ENCODE assay signal across 9 mouse cellular contexts in genomic region chr2:153426931-153427330, GRCm38 (mm10).
DNase-seq lines count a peak whose midpoint lies in the region; ATAC-seq and TF ChIP-seq lines count a peak whose summit lies in the region.
"Had no signal": no experiment of that assay in that cellular context is flagged by ENCODE, and none has a peak within 500 bp of the region (broad histone marks: within the 10 kb centered on the region; RNA-seq: fewer than 3 reads in every experiment).

No protein-coding gene starts in this region.

- TF ChIP-seq POLR2A in thymus, adult 2 months (IDR thresholded peaks at IDR 0.05; ENCODE audit: control insufficient read depth, extremely low read depth, insufficient read depth, low read length, poor library complexity) = no peak

- 0 out of 2 replicates have a peak, but pooled peaks have one; percentile 11 for ATAC-seq in intestine, embryonic 15.5 days
- no peak for ATAC-seq in midbrain, embryonic 14.5 days (ENCODE audit: low FRiP score, low TSS enrichment)

- H3K4me3 ChIP-seq in heart, embryonic 10.5 days = no peak overlapping the region
- no peak overlapping the region for H3K4me3 ChIP-seq in intestine, embryonic 15.5 days (replicated peaks)
- no peak overlapping the region for H3K4me3 ChIP-seq in midbrain, embryonic 14.5 days (replicated peaks; ENCODE audit: low read depth, low read length)
- H3K4me3 ChIP-seq in thymus, adult 2 months (ENCODE audit: control insufficient read depth, insufficient read depth, low read length) = no peak overlapping the region

- H3K9ac ChIP-seq in intestine, embryonic 15.5 days = no peak overlapping the region
- H3K9ac ChIP-seq in midbrain, embryonic 14.5 days (replicated peaks; ENCODE audit: low read length) = no peak overlapping the region

- peak; percentile 89 for DNase-seq in heart, embryonic 10.5 days (ENCODE audit: low spot score)
- DNase-seq in heart, postnatal 10 days = no peak
- DNase-seq in embryo, embryonic 11 days = peak; percentile 68
- no peak for DNase-seq in midbrain, embryonic 14.5 days
- no peak for DNase-seq in right cerebral cortex, postnatal 36 days (ENCODE audit: low spot score in 2 of 2)
- DNase-seq in layer of hippocampus, adult 11-12 months (ENCODE audit: low spot score) = no peak
- no peak for DNase-seq in thymus, adult 2 months
- DNase-seq: heart, postnatal 14 days had no signal

- intact Hi-C loops in heart, postnatal 10 days (cut with DNase I) = no loop called here

- H3K9me3 ChIP-seq in heart, embryonic 10.5 days = no peaks in the 10 kb centered on the region
- no peaks in the 10 kb centered on the region for H3K9me3 ChIP-seq in intestine, embryonic 15.5 days
- H3K9me3 ChIP-seq in midbrain, embryonic 14.5 days (ENCODE audit: control insufficient read depth, low read length) = no peaks in the 10 kb centered on the region

- no peaks in the 10 kb centered on the region for H3K27me3 ChIP-seq in heart, embryonic 10.5 days (ENCODE audit: insufficient read depth, poor library complexity, severe bottlenecking)
- H3K27me3 ChIP-seq in intestine, embryonic 15.5 days (replicated peaks) = no peaks in the 10 kb centered on the region
- no peaks in the 10 kb centered on the region for H3K27me3 ChIP-seq in midbrain, embryonic 14.5 days (ENCODE audit: control insufficient read depth, insufficient read depth, low read length)
- no peaks in the 10 kb centered on the region for H3K27me3 ChIP-seq in thymus, adult 2 months (ENCODE audit: control insufficient read depth, insufficient read depth, low read length)

- peak overlapping the region; percentile 72 for H3K27ac ChIP-seq in heart, embryonic 10.5 days
- peak overlapping the region; percentile 45 for H3K27ac ChIP-seq in intestine, embryonic 15.5 days
- H3K27ac ChIP-seq in midbrain, embryonic 14.5 days (replicated peaks; ENCODE audit: low read depth, low read length) = peak overlapping the region; percentile 71
- no peak overlapping the region for H3K27ac ChIP-seq in thymus, adult 2 months (ENCODE audit: control insufficient read depth, insufficient read depth, low read length)

- no peak for TF ChIP-seq CTCF in thymus, adult 2 months (IDR thresholded peaks at IDR 0.05; ENCODE audit: borderline replicate concordance, control insufficient read depth, extremely low read depth, insufficient read depth, low read length, poor library complexity)

- WGBS in heart, embryonic 10.5 days = 0% methylated on average over 2 of the region's 2 CpGs
- 6% methylated on average over 2 of the region's 2 CpGs for WGBS in intestine, embryonic 15.5 days
- WGBS in midbrain, embryonic 14.5 days = 18% methylated on average over 2 of the region's 2 CpGs
- 96% methylated on average over 2 of the region's 2 CpGs for WGBS in thymus, adult 2 months

- 0 out of 2 replicates have a peak overlapping the region, but pooled peaks have one; percentile 15 for H3K4me2 ChIP-seq in intestine, embryonic 15.5 days (replicated peaks)
- no peak overlapping the region for H3K4me2 ChIP-seq in midbrain, embryonic 14.5 days (ENCODE audit: low read length)

- peaks cover 75% of the 10 kb centered on the region for H3K36me3 ChIP-seq in heart, embryonic 10.5 days
- H3K36me3 ChIP-seq in intestine, embryonic 15.5 days = peaks cover 17% of the 10 kb centered on the region
- peaks cover 70% of the 10 kb centered on the region for H3K36me3 ChIP-seq in midbrain, embryonic 14.5 days (ENCODE audit: control insufficient read depth, insufficient read depth, low read length)
- no peaks in the 10 kb centered on the region for H3K36me3 ChIP-seq in thymus, adult 2 months (ENCODE audit: control insufficient read depth, insufficient read depth, low read length)

- peaks cover 98% of the 10 kb centered on the region for H3K4me1 ChIP-seq in heart, embryonic 10.5 days
- H3K4me1 ChIP-seq in intestine, embryonic 15.5 days (replicated peaks) = peaks cover 77% of the 10 kb centered on the region
- H3K4me1 ChIP-seq in midbrain, embryonic 14.5 days (ENCODE audit: control insufficient read depth, insufficient read depth, low read length) = peaks cover 35% of the 10 kb centered on the region
- peaks cover 11% of the 10 kb centered on the region for H3K4me1 ChIP-seq in thymus, adult 2 months (replicated peaks; ENCODE audit: control insufficient read depth, insufficient read depth, low read length)

Comparison
In these comparisons a context has a peak if more than half of its experiments do, and no peak if none do; other contexts are left out.
1. DNase-seq: peak in heart, embryonic 10.5 days (single experiment) and embryo, embryonic 11 days (single experiment); none in heart, postnatal 10 days (0 of 2), midbrain, embryonic 14.5 days (single experiment), right cerebral cortex, postnatal 36 days (0 of 2), layer of hippocampus, adult 11-12 months (single experiment) and thymus, adult 2 months (single experiment).